Mouse (Mus musculus): ENCODE measurements around the gene Ackr4.

Ackr4 gene

DNA sequence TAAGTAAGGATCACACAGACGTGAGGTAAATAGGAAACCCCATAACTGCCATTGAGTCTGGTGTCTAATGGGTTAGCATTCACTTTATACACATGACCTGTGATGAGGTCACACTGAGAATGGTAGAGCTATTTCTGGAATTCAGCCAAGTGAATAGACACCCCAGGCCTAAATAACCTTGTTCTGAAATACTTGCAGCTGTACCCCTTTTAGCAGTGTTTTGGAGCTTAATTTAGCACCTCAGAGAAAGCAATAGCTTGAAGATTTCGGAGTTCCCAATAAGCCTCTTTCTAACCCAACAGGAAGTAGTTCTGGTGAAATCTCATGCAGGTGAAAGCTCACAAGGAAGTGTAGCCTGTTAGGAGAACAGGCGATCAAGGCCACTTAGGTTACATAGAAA is at the start of gene Ackr4:
Gene Ackr4, minus strand, starts transcription at position 101 of the 400 bp plus-strand sequence.
- DNase-seq (ENCODE audit: low read depth, low spot score) = no peak

DNA sequence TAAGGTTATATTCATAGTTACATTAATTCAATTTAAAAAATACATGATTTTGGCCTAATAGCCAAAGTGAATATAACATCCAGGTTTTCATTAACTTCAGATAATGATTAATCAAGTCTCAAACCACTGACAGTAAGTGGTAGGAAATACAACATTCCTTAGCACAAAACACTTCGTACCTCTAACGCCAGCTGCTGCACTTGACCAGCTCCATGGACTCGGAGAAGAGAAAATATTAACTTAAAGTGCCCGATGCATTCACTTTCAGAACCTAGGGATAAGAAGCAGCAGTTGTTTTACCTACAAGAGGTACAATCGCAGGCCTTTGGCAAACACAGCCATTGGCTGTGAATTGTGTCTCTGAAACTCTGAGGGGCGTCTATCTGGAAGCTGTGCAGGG is 45.6 kb upstream of the Ackr4 start:
- DNase-seq (ENCODE audit: low read depth, low spot score) = no peak

DNA sequence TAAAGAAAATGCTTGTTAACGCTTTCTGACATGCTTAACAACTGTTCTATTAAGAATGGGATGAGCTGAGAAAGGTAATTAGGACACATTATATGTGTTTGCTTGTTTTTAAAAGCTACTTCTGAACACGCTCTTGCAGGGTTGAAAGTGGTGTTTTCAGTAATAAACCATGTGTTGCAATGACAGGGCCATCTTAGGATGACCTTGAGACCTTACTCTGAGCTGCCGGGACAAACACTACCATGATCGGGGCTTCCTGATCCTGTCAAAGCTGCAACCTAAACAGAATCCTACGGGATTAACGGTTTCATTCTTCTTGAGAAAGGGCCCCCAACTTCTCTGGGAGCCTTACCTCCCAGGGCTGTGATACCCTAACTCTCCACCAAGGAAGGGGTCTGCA is 44.9 kb upstream of the Ackr4 start:
- DNase-seq (ENCODE audit: low read depth, low spot score) = no peak

DNA sequence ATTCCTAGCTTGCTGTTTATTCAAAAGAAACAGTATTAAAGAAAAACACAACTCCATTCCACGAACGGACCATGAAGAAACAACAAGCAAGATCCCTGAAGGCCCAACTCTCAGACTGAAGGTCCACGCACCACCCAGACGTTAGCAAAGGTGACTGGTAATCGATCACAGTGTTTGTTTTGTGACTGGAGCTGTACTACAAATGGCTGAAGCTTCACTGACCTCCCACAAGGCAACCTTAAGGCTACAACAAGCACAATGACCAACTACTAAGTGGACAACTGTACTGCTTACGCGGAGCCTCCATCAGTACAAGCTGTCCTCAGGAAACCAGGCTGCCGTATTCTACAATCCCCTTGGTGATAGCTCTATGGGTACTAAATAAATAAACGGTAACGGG is 43.3 kb upstream of the Ackr4 start:
- no peak for DNase-seq (ENCODE audit: low read depth, low spot score)

DNA sequence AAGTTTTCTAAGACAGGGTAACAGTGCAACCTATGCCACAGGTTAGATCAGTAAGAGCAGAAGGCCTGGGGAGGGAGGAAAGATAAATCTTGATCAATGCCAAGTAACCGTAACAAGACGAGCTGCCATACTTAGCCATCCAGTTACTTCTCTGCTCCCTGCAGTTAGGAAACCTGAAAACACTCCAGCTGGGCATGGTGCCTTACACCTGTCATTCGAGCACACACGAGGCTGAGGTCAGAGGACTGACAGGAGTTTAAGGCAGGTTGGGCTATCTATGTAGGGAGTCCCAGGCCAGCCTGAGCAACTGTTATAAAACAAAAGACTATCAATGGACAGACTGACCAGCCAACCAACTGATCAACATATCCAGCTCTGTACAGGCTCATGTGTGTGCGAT is 39.2 kb upstream of the Ackr4 start:
- DNase-seq (ENCODE audit: low read depth, low spot score) = no peak

DNA sequence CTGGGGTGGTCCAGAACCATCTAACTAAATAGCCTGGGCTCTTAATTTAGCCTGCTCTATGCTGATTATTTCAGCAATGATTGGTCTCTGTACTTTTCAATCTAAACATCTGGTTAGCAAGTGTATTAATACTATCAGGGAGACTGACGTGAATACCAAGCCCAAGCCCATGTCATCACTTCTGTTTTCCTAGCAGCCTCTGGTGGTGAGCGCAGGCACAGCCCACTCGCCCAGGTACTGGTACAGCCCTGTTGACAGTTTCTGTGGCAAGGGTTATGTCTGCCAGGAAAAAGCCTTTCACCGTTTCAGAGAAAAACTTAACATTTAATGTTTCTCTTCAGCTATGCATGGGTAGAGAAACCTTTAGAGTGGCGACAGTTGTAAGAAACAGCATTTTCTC is 37.5 kb upstream of the Ackr4 start:
- DNase-seq (ENCODE audit: low read depth, low spot score) = no peak

DNA sequence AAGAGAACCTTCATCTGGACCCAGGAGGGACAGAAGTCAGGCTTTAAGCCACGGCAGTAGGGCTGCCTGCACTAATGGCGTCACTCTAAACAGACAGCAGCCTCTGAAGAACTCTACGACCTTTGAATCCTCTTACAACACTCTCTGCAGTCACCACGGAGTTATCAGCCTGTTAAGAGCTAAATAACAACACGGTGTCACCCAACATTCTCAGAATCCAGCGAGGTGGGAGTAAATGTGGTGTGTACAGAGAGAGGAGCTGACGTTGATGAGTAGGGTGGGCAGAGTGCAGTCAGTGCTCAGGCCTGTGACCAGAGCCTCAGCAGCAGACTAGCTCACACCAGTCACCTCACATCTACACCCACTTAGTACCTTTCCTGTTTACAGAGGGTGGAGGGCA is 34.4 kb upstream of the Ackr4 start:
- no peak for DNase-seq (ENCODE audit: low read depth, low spot score)

DNA sequence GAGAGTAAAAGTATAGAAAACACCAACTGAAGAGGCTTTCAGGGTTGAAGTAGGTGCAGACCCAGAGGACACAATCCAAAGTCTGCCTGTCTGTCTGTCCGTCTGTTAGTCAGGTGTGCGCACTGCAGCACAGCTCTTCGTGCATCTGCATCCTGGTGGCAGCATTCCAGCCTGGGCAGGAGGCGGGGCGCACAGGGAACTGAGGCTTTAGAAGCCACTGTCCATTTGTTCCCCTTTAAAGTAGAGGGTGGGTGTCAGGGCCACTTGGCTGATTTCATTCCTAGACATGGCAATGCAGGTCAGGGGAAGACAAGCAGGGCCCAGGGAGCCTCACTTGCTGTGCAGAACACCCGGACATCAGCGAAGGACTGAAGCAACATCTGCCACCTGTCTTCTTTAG is 30.6 kb upstream of the Ackr4 start:
- DNase-seq (ENCODE audit: low read depth, low spot score) = no peak

DNA sequence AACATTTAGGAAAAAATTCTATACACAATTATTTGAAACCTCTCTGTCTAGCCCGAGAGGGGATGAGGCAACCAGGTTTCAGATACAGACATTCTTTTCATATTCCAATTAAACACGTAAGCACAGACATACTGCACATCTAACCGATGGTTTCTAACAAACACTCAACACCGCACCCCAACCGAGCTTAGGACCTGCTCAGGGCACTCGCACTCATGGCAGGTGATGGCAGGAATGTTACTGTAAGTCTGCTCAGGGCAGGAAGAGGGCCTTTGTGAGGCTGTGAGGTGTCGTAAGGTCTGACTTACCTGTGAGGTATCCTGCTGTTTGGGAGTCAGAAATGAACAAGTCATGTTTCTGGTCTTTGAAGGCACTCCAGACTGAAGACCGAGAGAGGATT is 29.8 kb upstream of the Ackr4 start:
- DNase-seq (ENCODE audit: low read depth, low spot score) = no peak

DNA sequence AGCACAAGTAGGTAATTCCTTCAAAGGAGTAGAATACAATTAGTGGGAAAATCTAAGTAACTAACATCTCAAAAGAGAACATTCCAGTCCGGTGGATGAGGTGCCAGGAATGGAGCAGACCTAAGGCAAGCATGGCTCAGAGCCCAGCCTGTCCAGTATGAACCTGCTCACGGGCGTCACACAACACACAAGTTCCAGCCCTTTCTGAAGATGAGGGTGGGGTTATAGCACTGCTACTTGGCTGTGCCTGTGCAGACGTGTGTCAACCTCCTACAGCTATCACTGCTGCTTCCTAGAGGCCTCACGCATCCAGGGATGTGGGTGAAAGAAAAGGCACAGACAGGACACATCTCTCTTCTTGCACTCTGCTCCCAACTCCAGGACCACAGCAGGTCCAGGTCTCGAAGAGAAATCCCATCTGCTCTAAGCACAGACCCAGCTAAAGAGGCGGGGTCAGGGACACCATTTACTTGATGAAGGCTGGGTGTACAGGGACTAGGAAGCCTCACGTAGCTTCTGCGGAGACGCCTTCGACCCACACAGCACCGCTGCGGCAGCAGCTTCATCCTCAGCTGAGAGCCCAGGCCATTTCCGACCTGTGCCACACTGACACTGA is 28.5 kb upstream of the Ackr4 start:
- peak; percentile 38 for DNase-seq (ENCODE audit: low read depth, low spot score)

DNA sequence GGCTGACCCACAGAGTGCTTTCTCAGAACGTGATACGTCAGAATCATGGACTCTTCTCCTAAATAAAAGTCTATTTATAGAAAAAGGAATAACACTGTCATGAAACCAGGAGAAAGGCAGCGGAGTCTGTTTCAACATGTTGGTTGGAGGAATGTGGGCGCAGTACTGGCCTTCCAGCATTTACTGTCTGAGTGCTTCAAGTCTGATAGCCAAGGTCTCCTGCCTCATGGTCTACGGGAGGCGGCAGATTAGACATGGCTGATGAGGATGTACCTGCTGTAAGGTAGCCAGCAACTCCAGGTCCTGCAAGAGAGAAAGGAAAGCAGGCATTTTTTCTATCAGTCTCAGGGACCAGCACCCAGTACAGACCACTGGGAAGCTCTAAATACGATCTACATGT is 25.4 kb upstream of the Ackr4 start:
- DNase-seq (ENCODE audit: low read depth, low spot score) = no peak

DNA sequence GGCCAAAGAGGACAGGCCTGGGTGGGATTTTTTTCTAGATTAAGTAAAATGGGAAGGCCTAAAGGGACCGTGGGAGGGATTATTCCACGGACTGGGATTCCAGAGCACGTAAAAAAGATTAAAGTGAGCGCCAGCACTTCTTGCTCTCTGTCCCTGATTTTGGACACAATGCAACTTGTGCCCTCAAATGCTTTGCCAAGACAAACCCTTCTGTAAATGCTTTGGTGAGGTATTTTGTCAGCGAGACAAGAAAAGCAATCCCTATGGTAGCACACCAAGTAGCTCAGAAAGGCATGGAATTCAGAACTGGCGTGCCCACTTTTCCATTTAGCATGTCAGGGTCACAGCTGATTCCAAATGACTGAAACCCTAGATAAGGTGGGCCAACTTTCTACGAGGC is 22.2 kb upstream of the Ackr4 start:
- no peak for DNase-seq (ENCODE audit: low read depth, low spot score)

DNA sequence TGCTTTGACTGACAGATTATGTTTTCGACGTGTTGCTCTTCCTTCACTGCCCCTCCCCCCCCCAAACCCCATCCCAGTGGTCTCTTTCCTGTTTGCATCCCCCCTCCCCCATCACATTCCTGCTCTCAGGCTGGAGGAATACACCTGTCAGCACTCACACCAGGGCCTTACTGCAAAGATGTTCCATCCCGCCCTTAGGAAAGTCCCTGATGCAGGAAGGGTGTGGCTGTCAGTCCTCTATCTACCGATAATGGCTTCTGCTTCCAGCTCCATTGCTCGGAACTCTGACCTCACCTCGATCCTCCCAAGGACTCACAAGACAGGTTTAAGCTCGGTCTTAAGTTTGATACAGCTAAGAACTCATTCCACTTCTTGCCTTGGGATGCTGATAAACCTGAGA is 19.9 kb upstream of the Ackr4 start:
- DNase-seq (ENCODE audit: low read depth, low spot score) = peak; percentile 52

DNA sequence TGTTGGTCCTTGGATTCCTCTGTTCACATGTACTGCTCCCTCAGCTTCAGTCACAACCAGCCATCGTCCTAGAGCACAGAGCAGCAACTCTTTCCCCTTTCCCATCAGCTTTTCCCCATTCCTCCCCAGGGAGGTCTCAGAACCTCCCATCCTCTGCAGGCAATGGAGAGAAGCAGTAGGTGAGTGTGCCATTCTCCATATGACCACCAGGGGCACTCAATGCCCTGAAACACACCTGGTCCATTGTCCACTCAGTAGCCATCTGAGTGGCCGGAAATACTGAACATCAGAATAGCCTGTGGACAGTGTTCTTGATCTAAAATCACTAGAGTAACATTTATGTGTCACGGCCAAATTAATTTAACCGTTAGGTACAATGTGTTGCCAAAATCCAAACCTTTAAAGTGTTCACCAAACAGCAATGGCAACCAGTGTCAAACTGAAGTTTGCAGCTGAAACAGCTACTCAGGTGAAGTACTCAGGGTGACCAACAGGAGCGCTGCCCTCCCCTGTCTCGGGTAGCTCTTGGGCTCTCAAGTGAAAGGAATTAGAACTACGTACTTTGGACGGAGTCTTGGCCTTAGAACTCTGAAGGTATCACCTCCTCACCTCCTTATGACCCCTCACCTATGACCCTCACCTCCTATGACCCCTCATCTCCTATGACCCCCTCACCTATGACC is 17.7 kb upstream of the Ackr4 start:
- peak; percentile 60 for DNase-seq (ENCODE audit: low read depth, low spot score)

DNA sequence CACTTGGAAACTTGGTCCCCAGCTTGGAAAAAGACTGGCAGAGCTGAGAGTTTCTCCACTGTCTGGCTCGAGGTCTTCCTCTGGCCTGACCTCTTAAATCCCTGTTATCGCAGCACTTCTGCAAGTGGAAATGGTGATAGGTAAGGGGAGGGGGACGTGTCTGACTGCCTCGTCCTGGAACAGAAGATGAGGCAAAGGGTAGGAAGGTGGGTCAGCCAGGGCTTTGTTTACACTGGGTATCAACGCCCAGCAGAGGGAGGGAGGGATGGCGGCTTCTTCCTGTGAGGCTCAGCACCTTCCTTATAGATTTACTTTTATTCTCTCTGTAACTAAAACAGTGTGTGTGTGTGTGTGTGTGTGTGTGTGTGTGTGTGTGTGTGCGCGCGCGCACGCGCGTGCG is 16.1 kb upstream of the Ackr4 start:
- DNase-seq (ENCODE audit: low read depth, low spot score) = no peak

DNA sequence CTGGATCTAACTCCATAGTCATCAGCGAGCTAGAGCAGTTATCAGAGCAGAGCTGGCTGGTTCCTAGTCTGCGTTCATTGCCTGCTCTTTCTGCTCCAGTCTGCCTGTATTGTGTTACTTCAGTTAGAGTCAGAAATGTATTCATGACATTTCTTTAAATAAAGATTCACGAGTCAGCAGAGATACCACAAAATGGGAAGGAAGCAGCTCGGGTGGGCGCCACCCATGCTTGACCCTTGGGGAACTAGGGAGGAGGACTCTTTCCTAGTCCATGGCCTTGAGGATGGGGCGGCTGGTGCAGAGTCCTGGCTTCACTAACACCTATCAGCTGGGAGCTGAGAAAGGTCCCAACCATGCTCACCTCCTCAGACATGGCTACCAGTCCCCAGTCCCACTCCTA is 13.6 kb upstream of the Ackr4 start:
- no peak for DNase-seq (ENCODE audit: low read depth, low spot score)

DNA sequence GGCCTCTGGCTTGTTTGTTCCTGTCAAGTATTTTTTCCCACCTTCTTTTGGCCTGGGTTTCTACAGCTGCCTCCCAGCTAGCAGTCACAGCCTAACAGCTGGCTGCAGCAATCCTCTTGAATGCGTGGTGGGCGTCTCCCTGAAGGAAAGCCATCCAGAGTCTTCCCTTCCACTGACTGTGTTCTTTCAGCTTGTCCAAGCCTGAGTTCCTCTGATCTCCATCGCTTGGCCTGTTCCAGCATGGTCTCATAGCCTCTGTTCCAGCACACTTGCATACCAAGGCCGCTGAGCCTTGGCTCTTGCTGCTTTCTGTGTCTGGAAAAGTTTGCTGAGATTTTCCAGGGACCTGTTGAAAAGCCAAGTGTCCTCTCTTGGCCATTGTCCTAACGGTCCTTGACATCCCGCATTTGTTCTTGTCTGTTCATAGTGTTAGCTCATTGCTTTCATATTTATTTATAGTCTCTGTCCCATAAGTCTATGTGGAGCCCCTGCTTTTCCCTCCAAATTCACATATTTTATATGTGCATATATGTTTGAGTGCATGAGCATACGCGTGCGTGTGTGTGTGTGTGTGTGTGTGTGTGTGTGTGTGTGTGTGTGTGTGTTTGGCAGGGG is 3.5 kb upstream of the Ackr4 start:
- no peak for DNase-seq (ENCODE audit: low read depth, low spot score)

DNA sequence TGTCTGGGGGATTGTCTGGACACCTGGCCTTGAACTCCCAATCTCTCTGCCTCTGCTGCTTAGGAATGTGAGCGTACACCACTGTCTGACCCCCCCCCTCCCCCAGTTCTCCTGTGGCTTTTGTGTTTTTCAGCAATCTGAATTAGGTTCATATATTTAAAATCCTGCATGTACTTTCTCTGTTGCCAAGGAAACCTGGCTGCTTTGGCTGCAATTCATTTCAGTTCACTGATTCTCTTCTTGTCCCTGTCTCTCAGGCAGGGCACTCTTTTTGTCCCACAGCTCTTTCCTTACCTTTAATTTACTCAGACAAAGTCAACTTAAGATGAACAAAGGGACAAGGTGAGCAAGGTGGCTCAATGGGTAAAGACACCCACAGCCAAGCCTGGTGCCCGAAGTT is 1.4 kb upstream of the Ackr4 start:
- DNase-seq (ENCODE audit: low read depth, low spot score) = no peak

DNA sequence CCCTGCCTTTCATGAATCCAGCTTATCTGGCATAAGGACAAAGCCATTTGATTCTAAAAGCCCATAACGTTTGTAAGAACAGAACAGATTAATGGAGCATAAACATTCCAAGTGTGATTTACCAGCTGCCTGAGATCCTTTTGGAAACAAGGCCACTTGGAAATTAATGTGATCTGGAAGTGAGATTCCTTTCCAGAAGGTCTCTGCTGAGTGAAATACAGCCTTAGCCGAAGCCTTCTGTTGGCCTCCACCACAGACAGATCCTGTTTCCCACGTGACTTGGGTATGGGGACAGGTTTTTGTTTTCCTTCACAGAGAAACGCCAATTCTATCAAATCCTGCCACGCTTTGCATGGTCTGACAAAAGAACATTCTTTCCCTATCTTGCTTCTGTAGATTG is 3.1 kb downstream of the Ackr4 start:
- DNase-seq (ENCODE audit: low read depth, low spot score) = no peak

DNA sequence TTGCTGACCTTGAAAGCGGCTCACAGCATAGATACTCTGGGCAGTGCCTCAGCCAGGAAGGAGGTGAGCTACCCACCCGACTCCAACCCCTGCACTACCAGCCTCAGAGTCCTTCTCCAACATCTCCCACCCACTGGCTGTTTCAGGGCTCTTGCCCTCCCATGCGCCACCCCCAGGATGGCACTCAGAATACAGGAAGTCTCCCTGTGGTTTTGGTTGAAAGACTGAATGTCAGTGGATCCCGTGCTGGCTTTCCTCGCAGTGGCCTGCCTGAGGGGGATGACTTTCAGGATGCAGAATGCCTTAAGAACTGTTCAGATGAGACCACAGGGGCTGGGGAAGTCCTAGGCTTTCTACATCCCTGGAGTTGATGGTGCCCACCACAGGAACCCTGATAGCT is 3.6 kb downstream of the Ackr4 start:
- DNase-seq (ENCODE audit: low read depth, low spot score) = peak; percentile 80

DNA sequence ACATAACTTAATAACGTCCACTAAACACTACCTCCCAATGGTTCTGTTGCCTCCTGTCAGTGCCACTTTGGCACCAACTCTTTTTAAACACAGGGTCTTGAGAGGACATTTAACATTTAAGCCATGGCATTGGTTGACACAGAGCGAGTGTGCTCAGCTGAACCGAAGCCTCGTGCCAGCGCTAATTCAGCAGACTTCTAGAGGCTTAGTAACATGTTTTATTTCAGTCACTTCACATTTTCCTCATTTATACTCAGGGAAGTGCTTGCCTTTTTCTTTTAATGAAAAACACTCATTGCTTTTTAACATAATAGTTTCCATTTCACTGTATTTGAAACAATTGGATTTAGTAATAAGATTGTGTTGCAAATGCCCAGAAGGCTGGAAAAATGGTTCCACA is 17.6 kb downstream of the Ackr4 start:
- DNase-seq (ENCODE audit: low read depth, low spot score) = no peak

DNA sequence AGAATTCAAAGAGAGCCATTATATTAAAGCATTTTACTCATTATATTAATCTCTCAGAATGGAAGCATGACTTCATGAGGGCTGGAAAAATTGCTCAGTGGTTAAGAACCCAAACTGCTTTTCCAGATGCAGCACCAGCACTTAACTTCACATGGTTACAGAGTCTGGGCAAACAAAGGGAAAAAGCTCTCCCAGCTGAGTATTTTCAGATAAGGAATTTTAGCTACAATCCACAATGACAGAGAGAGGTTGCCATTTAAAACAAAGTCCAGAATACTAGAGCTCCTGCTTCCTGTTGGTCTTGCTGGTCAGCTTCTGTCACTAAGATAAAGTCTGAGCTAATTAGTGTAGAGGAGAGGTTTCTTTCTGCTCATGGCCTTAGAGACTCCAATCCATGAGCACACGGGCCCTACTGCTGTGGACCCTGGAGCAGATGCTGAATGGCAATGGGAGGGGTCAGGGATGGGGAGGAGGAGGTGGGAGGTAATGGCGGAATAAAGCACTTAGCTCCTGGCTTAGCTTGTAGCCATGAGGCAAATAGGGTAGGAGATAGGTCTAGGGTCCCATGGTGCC is 18.1 kb downstream of the Ackr4 start:
- DNase-seq (ENCODE audit: low read depth, low spot score) = no peak

DNA sequence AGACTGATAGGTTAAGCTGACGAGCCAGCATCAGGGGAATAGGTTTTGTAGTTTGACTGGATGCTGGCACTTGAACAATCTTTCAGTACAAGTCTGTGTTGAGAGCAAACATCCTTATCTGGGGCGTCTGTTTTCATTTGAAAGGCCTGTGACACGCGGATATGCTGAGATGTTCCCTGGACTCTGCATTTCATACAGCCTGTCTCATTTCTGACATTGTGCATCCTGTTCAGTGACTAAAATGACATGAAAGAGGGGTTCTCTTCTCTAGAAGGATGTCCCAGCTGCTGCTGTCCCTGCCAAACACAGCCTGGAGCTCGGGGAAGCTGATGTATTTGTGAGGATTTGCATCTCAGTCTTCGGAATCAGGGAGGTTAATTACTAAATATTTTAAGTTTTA is 19.3 kb downstream of the Ackr4 start:
- no peak for DNase-seq (ENCODE audit: low read depth, low spot score)
